Mouse (Mus musculus) limb, embryonic 11.5 days (tissue): ENCODE data around the gene Apip. TPM values are rescaled to one million over a fixed set of nuclear protein-coding genes. Genes with fewer than 3 reads are reported as not detected.

Experiments used
- ATAC-seq: fragments of 200-750 bp; cut with Nextera tagmentation; 2 replicates; pipeline ENCODE4 v1.8.0; 2017; ENCODE audit warnings: low read depth; ENCODE audit not compliant: insufficient number of reproducible peaks, low FRiP score, low TSS enrichment
- DNase-seq: peaks from one replicate; pipeline ENCODE4 v3.0.0-alpha.2; 2015; ENCODE audit warnings: low spot score
- H3K27ac ChIP-seq: fragments of 300-500 bp; sonication (generic); replicated peaks from 2 replicates; pipeline ENCODE4 v1.5.1; 2014; ENCODE audit warnings: low read depth, mild to moderate bottlenecking, low read length
- H3K27me3 ChIP-seq: fragments of 300-500 bp; sonication (generic); 2 replicates; pipeline ENCODE4 v1.6.1; 2014; ENCODE audit warnings: mild to moderate bottlenecking, low read length, mixed read lengths; ENCODE audit not compliant: control insufficient read depth, insufficient read depth
- H3K36me3 ChIP-seq: fragments of 300-500 bp; sonication (generic); 2 replicates; pipeline ENCODE4 v1.6.1; 2014; ENCODE audit warnings: mild to moderate bottlenecking, low read length, moderate library complexity, mixed read lengths; ENCODE audit not compliant: control insufficient read depth, insufficient read depth
- H3K4me1 ChIP-seq: fragments of 300-500 bp; sonication (generic); 2 replicates; pipeline ENCODE4 v1.6.1; 2014; ENCODE audit warnings: low read length, mixed read lengths; ENCODE audit not compliant: control insufficient read depth, insufficient read depth
- H3K4me2 ChIP-seq: fragments of 300-500 bp; sonication (generic); 2 replicates; pipeline ENCODE4 v1.6.1; 2014; ENCODE audit warnings: low read depth, mild to moderate bottlenecking, moderate library complexity; ENCODE audit not compliant: severe bottlenecking
- H3K4me3 ChIP-seq: fragments of 300-500 bp; sonication (generic); 2 replicates; pipeline ENCODE4 v1.5.1; 2014; ENCODE audit warnings: low read depth, low read length
- H3K9ac ChIP-seq: fragments of 300-500 bp; sonication (generic); 2 replicates; pipeline ENCODE4 v1.6.1; 2014; ENCODE audit warnings: mild to moderate bottlenecking, low read length
- H3K9me3 ChIP-seq: fragments of 300-500 bp; sonication (generic); 2 replicates; pipeline ENCODE4 v1.6.1; 2016; ENCODE audit warnings: low read length; ENCODE audit not compliant: control insufficient read depth
- WGBS: fragments of 180-500 bp; shearing (Covaris S2); extraction: QIAGEN DNeasy Blood & Tissue Kit; methylation state at CpG from one replicate; pipeline ENCODE4 v1.1.7; 2014; 5-methylcytosine and 5-hydroxymethylcytosine counted together
- polyA plus RNA-seq: library from polyadenylated mRNA; unstranded; fragments of >200 nt; fragmentation: Nextera tagmentation; extraction: Ambion mirVana; gene quantifications from 2 replicates; pipeline ENCODE4 v1.2.1, GENCODE M21; 2014

The Apip gene
- polyA plus RNA-seq, 1 experiment from 2014 or later = 78.4 TPM

DNA sequence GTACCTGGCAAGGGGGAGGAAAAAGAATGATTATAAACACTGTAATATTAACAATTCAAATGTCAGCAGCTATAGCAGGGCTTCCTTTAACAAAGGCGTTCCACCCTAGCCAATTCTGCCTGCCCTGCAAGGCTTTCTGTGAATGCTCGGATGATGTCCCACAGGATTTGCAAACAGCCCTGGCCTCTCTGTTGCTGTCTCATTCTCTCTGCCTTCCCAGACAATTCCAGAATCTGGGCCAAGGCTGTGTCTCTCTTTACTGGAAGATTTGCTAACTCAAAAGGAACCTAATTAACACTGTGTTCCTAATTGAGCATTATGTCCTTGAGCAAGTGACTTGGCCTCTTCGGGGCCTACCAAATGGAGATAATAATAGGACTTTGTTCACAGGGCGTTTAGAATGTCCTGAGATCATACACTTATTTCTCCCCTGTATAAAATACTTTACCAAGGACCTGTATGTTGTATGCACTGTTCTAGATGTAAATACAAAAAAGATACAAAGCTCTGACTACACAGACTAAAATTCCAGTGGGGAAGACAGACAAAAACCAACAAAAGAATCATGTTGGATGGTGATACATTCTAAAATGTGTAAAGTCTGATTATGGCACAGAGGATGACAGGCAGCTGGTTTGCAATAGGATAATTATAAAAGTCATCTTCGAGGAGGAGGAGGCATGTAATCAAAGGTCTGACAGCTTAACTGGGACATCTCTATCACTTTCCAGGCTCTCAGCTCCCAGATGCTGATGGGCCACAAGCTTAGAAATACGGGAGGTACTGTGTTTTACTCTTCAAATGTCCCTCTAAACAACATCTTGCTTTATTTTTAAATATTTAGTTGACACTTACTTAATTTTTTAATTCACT is 45.1 kb downstream of the Apip start:
- 75% methylated on average over 6 of the region's 6 CpGs for WGBS
- Histone ChIP-seq H3K4me3 (no peak overlapping the region), H3K9ac (no peak overlapping the region), H3K9me3 (no peaks in the 10 kb centered on the region), H3K27ac (no peak overlapping the region), H3K36me3 (no peaks in the 10 kb centered on the region), H3K4me1 (no peaks in the 10 kb centered on the region), H3K4me2 (no peak overlapping the region), H3K27me3 (no peaks in the 10 kb centered on the region)
- DNase-seq (no peak), ATAC-seq (no peak)

DNA sequence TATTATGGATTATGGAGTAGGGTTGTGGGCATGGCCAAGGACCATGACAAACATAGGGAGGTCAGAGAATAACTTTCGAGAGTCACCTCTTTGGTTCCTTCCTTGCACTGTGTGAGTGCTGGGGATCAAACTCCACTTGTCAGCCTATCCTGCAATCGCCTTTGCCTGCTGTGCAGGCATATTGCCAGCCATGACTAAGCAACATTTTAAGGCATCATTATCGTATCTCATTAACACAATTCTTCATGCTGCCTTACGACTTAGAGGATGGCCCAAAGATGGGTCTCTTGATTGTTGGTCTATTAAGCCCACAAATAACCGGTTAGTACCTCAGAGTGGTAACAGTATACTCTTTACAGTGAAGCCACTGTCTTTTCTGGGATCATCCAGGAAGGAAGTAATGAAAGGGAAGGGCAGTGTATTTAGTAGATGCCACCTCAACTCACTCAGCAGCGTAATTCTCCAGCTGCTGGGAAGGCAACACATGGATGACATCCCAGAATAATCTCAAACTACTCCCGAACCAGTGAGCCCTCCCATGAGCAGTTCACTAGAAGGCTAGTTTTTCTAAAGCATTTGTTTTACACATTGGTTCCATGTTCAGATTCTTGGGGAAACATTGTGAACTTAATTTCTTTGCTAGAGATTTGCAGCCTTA is 45.9 kb downstream of the Apip start:
- WGBS = 80% methylated on average over 7 of the region's 7 CpGs

DNA sequence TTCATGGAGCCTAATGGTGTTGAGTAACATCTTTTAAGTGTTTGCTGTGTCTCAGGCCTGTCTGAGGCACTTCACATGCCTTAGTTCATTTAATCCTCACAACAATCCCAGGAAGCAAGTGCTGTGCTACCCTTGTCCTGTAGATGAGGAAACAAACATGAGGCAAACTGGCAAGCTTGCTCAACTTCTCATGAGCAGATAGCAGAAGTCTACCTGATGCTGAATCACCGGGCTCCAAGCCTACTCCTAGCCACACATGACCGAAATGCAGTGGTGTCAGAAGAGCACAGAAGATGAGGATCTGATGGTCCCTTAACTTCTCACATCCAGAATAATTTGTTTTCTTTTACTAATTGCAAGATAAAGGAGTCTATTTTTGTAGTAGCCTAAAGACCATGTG is 56.2 kb downstream of the Apip start:
- H3K9me3 ChIP-seq = no peaks in the 10 kb centered on the region
- ATAC-seq (no peak), DNase-seq (no peak)
- no peak overlapping the region for H3K27ac ChIP-seq
- H3K9ac ChIP-seq = no peak overlapping the region
- H3K4me3 ChIP-seq = no peak overlapping the region
- WGBS = 89% methylated on average over 2 of the region's 2 CpGs
- H3K36me3 ChIP-seq = no peaks in the 10 kb centered on the region
- H3K4me2 ChIP-seq = no peak overlapping the region
- no peaks in the 10 kb centered on the region for H3K4me1 ChIP-seq
- H3K27me3 ChIP-seq = no peaks in the 10 kb centered on the region

More for the DNA sequence above, 45.9 kb downstream of the Apip start:
- no peaks in the 10 kb centered on the region for H3K4me1 ChIP-seq
- H3K9ac ChIP-seq = no peak overlapping the region
- H3K27me3 ChIP-seq = no peaks in the 10 kb centered on the region
- no peak overlapping the region for H3K4me2 ChIP-seq
- H3K36me3 ChIP-seq = no peaks in the 10 kb centered on the region
- H3K9me3 ChIP-seq = no peaks in the 10 kb centered on the region
- H3K27ac ChIP-seq = no peak overlapping the region
- DNase-seq (no peak), ATAC-seq (no peak)
- no peak overlapping the region for H3K4me3 ChIP-seq

DNA sequence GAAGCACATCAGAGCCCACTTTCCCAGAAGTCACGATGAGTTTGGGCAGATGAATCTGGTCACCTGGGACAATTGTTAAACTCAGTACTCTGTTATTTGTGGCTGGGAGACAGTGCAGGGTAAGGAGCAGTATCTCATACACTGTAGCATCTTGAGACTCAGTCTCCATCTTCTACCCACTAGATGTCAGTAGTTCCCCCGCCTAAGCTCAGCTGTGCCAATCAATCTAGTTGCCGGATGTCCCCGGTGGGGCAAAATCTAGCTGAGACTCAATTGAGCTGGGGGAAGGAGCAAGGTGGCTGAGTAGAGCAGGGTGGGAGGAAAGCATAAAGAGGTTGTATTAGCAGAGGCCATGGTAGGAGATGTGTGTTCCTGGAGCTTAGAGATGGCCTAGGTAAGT is 57.7 kb downstream of the Apip start:
- Histone ChIP-seq H3K4me2 (no peak overlapping the region), H3K9ac (no peak overlapping the region), H3K4me3 (no peak overlapping the region), H3K27ac (no peak overlapping the region), H3K36me3 (no peaks in the 10 kb centered on the region), H3K9me3 (no peaks in the 10 kb centered on the region), H3K4me1 (no peaks in the 10 kb centered on the region), H3K27me3 (no peaks in the 10 kb centered on the region)
- WGBS = 28% methylated on average over 4 of the region's 4 CpGs
- ATAC-seq (no peak), DNase-seq (no peak)

DNA sequence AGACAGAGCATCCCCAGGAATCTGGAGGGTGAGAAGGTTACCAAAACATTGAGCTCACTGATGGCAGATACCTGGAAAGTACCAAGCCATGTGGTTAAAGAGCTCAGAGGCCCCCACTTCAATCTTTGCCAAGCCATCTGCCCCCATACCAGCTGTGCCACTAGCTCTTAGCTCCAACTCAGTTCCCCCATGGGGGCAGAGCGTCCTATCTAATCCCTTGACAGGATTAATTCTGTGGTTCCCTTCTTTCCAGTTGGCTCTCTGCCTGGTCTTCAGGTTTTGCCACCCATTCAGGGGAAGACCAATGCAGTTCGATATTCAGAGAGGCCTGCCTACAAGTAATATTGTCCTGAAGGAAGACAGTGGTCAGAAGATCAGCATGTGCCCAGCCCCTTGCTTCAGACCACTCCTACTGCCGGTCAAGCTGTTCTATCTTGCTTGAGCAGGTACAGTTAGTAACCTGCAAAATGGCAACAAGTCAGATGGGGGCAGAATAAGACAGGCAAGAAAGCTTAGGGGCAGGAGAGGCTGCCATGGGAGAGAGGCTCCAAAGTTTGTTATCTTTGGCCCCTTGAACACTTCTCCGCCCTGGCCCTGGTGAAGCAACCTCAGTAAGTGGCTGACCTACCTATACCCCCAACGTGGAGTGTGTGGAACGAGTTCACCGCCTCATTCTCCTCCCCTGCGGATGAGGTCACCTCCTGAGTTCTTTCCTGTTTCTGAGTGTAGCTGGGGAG is 65.2 kb downstream of the Apip start:
- no peak overlapping the region for H3K4me2 ChIP-seq
- no peaks in the 10 kb centered on the region for H3K36me3 ChIP-seq
- WGBS = 65% methylated on average over 8 of the region's 8 CpGs
- ATAC-seq = no peak
- H3K9ac ChIP-seq = no peak overlapping the region
- no peaks in the 10 kb centered on the region for H3K9me3 ChIP-seq
- H3K4me3 ChIP-seq = no peak overlapping the region
- no peak for DNase-seq
- no peaks in the 10 kb centered on the region for H3K4me1 ChIP-seq
- H3K27ac ChIP-seq = no peak overlapping the region
- H3K27me3 ChIP-seq = no peaks in the 10 kb centered on the region

Other genes starting within 250 kb of the Apip start
- 2.6 and 3.6 TPM in 2 replicates for gene Cd44, start 172.0 kb upstream of the Apip start, polyA plus RNA-seq
- gene Pdhx, start 162 bp upstream of the Apip start, polyA plus RNA-seq = 43.3 and 46.1 TPM in 2 replicates
- 0.17 TPM in 1 of 2 replicates, not detected in the other for gene Ehf, start 229.6 kb downstream of the Apip start, polyA plus RNA-seq